Mouse (Mus musculus) midbrain, embryonic 14.5 days (tissue): ENCODE data around the gene Cyp26a1. TPM values are rescaled to one million over a fixed set of nuclear protein-coding genes. Genes with fewer than 3 reads are reported as not detected.

Experiments used
- ATAC-seq: fragments of 200-750 bp; cut with Nextera tagmentation; 2 replicates; pipeline ENCODE4 v1.8.0; 2017; ENCODE audit warnings: moderate number of reproducible peaks, moderate library complexity; ENCODE audit not compliant: low FRiP score, low TSS enrichment
- DNase-seq: peaks from one replicate; pipeline ENCODE4 v3.0.0-alpha.2; 2015
- H3K27ac ChIP-seq: fragments of 300-500 bp; sonication (generic); replicated peaks from 2 replicates; pipeline ENCODE4 v1.5.1; 2014; ENCODE audit warnings: mild to moderate bottlenecking, low read depth, low read length, moderate library complexity
- H3K27me3 ChIP-seq: fragments of 300-500 bp; sonication (generic); 2 replicates; pipeline ENCODE4 v1.6.1; 2014; ENCODE audit warnings: low read length, control low read depth, mixed read lengths; ENCODE audit not compliant: control insufficient read depth, insufficient read depth
- H3K36me3 ChIP-seq: fragments of 300-500 bp; sonication (generic); 2 replicates; pipeline ENCODE4 v1.6.1; 2014; ENCODE audit warnings: low read length, control low read depth; ENCODE audit not compliant: control insufficient read depth, insufficient read depth
- H3K4me1 ChIP-seq: fragments of 300-500 bp; sonication (generic); 2 replicates; pipeline ENCODE4 v1.6.1; 2014; ENCODE audit warnings: mild to moderate bottlenecking, antibody characterized with exemption, low read length, control low read depth; ENCODE audit not compliant: control insufficient read depth, insufficient read depth
- H3K4me2 ChIP-seq: fragments of 300-500 bp; sonication (generic); 2 replicates; pipeline ENCODE4 v1.6.1; 2014; ENCODE audit warnings: mild to moderate bottlenecking, low read length, moderate library complexity
- H3K4me3 ChIP-seq: fragments of 300-500 bp; sonication (generic); replicated peaks from 2 replicates; pipeline ENCODE4 v1.5.1; 2014; ENCODE audit warnings: low read depth, low read length
- H3K9ac ChIP-seq: fragments of 300-500 bp; sonication (generic); replicated peaks from 2 replicates; pipeline ENCODE4 v1.6.1; 2014; ENCODE audit warnings: mild to moderate bottlenecking, low read length, moderate library complexity
- H3K9me3 ChIP-seq: fragments of 300-500 bp; sonication (generic); 2 replicates; pipeline ENCODE4 v1.6.1; 2016; ENCODE audit warnings: low read length, control low read depth, mixed read lengths; ENCODE audit not compliant: control insufficient read depth
- WGBS: fragments of 180-500 bp; shearing (Covaris S2); extraction: QIAGEN DNeasy Blood & Tissue Kit; methylation state at CpG from one replicate; pipeline ENCODE4 v1.1.7; 2014; 5-methylcytosine and 5-hydroxymethylcytosine counted together
- polyA plus RNA-seq: library from polyadenylated mRNA; unstranded; fragments of >200 nt; fragmentation: Nextera tagmentation; extraction: Ambion mirVana; gene quantifications from 2 replicates; pipeline ENCODE4 v1.2.1, GENCODE M21; 2014

Cyp26a1 gene
- not detected in 2 replicates for polyA plus RNA-seq

DNA sequence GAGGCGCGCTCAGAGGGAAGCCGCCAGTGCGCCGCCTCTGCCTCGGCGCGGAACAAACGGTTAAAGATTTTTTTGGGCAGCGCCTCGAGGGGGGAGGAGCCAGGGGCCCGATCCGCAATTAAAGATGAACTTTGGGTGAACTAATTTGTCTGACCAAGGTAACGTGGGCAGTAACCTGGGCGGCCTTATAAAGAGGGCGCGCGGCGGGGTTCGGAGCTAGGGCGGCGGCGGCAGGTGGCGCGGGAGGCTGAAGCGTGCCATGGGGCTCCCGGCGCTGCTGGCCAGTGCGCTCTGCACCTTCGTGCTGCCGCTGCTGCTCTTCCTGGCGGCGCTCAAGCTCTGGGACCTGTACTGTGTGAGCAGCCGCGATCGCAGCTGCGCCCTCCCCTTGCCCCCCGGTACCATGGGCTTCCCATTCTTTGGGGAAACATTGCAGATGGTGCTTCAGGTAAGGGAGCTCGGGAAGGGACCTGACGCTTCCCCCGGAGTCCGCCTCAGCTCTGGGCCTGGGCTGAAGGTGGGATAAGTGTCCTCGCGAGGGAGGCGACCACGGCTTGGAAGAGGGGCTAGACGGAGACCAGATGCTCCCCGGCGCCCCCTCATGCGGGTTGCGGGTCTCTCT, at the start of gene Cyp26a1:
Cyp26a1 (plus strand) TSS at position 148 of the 622 bp plus-strand sequence.
- peak; percentile 47 for DNase-seq
- Histone ChIP-seq H3K9ac (no peak within 1 kb of the TSS), H3K27me3 (peaks cover 92% of the 10 kb centered on the region), H3K9me3 (no peaks in the 10 kb centered on the region), H3K4me3 (peak within 1 kb of the TSS; percentile 26), H3K4me1 (peaks cover 16% of the 10 kb centered on the region), H3K36me3 (no peaks in the 10 kb centered on the region), H3K27ac (no peak within 1 kb of the TSS), H3K4me2 (peak within 1 kb of the TSS; percentile 51)
- ATAC-seq = no peak
- 1% methylated on average over 51 of the region's 51 CpGs for WGBS

DNA sequence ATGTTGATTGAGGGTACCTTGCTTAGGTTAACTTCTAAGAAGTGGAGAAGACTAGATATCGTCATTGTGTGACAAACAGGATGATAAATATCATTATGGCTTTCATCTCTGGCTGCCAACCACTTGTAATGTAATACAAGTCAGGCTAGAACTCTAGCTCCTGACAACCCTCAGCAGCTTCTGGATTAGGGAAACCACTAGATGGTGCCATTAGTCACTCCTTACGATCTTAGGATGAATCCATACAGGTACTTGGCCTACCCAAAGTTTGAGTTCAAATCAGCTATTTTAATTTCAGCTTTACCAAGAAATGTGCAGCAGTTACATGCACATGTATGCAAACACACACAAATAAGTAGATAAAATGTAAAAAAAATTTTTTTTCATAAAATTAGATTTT, 49.6 kb upstream of the Cyp26a1 start:
- Histone ChIP-seq H3K27me3 (no peaks in the 10 kb centered on the region), H3K36me3 (no peaks in the 10 kb centered on the region), H3K4me2 (no peak overlapping the region), H3K9me3 (no peaks in the 10 kb centered on the region), H3K4me1 (no peaks in the 10 kb centered on the region), H3K9ac (no peak overlapping the region), H3K27ac (no peak overlapping the region), H3K4me3 (no peak overlapping the region)
- peak; percentile 57 for DNase-seq
- WGBS = 36% methylated on average over 2 of the region's 2 CpGs
- ATAC-seq = no peak

DNA sequence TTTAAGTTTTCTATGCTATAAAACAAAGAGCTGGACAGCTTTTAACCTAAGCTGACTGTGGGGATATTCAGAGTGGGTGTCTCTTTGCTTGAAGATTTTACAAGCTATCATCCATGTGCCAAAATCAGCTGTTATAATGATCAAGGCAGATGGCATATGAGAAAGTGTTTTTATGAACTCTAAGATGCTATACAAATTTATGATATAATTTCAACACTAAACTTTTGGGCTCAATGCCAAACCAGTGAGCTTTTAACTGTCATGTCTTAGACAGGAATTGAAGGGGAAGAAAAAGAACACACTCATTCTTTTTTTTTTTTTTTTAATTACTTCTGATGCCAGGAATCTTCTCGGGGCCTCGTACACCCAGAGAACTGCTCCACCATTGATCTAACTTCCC, 47.1 kb upstream of the Cyp26a1 start:
- no peaks in the 10 kb centered on the region for H3K27me3 ChIP-seq
- DNase-seq (no peak), ATAC-seq (no peak)
- no peaks in the 10 kb centered on the region for H3K4me1 ChIP-seq
- no peaks in the 10 kb centered on the region for H3K36me3 ChIP-seq
- WGBS = 85% methylated on average over 2 of the region's 2 CpGs
- H3K4me3 ChIP-seq = no peak overlapping the region
- no peaks in the 10 kb centered on the region for H3K9me3 ChIP-seq
- H3K4me2 ChIP-seq = no peak overlapping the region
- H3K27ac ChIP-seq = no peak overlapping the region
- no peak overlapping the region for H3K9ac ChIP-seq

DNA sequence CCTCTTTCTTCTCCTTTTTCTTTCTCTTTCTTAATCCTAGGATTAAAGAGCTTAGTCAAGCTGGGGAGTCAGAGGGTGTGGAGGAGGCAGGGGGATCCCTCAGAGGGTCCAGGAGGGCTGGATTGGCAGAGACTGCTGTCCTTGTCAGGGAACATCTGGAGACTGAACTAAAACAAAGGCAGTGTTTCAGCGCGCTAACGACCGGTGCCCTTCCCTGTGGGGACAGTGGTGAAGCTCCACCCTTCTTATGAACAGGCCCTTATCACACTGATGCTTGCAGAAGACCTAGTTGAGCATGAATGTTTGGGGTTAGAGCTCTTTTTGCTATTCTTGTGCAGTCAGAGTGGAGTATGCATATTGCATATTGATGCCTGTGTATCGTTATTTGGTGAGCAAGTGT, 43.6 kb upstream of the Cyp26a1 start:
- ATAC-seq = no peak
- no peak overlapping the region for H3K27ac ChIP-seq
- no peak overlapping the region for H3K4me2 ChIP-seq
- H3K9me3 ChIP-seq = no peaks in the 10 kb centered on the region
- no peaks in the 10 kb centered on the region for H3K36me3 ChIP-seq
- 9% methylated on average over 5 of the region's 5 CpGs for WGBS
- no peaks in the 10 kb centered on the region for H3K27me3 ChIP-seq
- no peak overlapping the region for H3K4me3 ChIP-seq
- no peak overlapping the region for H3K9ac ChIP-seq
- DNase-seq = no peak
- peaks cover 5% of the 10 kb centered on the region; the same call in 1 of the 2 replicates for H3K4me1 ChIP-seq

DNA sequence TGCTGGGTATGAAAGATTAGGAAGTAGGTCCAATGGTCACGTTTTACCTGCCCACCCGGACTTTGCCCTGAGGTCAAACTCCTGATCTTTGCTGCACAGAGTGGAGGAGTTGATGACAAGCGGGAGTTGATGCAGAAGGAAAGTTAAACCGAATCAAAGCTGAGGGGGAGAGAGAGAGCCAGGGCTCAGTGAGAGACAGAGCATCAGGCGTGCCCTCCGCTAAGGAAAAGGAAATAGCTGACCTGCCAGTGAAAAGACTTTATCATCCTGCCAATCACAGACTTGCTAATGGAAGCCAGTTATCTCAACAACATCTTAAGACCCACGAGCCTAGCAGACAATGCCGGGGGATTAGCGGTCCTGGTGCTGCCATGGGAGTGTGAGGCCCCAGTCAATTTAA, 41.2 kb upstream of the Cyp26a1 start:
- Histone ChIP-seq H3K9ac (no peak overlapping the region), H3K27ac (no peak overlapping the region), H3K4me1 (peaks cover 5% of the 10 kb centered on the region; the same call in 1 of the 2 replicates), H3K4me2 (no peak overlapping the region), H3K4me3 (no peak overlapping the region), H3K27me3 (no peaks in the 10 kb centered on the region), H3K36me3 (no peaks in the 10 kb centered on the region), H3K9me3 (no peaks in the 10 kb centered on the region)
- ATAC-seq (no peak), DNase-seq (peak; percentile 26)
- 3% methylated on average over 9 of the region's 9 CpGs for whole genome bisulfite sequencing

DNA sequence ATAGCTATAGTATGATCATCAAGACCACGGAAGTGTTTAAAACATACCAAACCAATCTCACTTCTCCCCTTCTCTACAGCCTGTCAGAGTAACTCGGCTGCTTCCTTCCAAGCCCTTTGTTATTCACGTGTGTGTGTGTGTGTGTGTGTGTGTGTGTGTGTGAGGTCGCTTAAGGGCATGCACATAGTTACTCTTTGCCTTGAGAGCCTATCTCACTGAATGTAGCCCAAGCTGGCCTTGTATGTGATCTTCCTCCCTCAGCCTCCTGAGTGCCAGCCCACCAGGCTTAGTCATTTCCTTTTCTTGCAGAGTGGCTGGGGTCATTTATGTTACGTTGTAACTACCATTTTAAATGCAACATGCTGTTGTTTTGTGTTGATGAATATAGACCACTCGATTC, 32.3 kb upstream of the Cyp26a1 start:
- DNase-seq = no peak
- Histone ChIP-seq H3K27ac (no peak overlapping the region), H3K4me3 (no peak overlapping the region), H3K36me3 (no peaks in the 10 kb centered on the region), H3K27me3 (peaks cover 3% of the 10 kb centered on the region; the same call in 1 of the 2 replicates), H3K9ac (no peak overlapping the region), H3K9me3 (no peaks in the 10 kb centered on the region), H3K4me2 (no peak overlapping the region), H3K4me1 (no peaks in the 10 kb centered on the region)
- 74% methylated on average over 6 of the region's 6 CpGs for WGBS
- ATAC-seq = no peak

DNA sequence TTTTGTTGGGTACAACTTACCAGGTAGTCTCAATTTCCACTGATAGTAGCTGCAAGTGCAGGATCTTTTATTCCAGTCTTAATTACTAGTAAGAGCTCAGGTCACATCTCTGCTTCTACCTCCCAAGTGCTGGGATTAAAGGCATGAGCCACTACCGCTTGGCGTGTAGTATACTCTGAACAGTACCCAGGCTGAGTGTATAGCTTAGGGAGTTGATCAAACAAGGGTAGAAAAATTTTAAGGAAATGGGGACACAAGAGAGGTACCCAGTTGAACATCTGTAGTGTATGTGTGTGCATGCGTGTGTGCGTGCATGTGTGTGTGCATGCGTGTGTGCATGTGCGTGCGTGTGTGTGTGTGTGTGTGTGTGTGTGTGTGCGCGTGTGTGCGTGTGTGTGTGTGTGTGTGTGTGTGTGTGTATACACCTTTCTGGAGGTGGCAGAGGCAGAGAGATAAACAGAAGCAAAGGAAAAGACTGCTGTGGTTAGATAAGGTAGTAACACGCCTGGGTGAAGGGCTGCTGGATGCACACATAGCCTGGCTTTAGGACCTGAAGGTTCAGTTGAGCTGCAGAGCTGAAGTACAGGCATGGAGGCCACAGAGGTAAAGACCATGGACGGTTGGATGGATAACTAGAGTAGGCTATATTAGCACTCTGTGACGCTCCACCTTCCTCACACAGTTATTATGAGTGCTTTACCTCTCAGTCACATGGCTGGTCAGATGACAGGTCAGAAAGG, 29.6 kb upstream of the Cyp26a1 start:
- no peak for ATAC-seq

DNA sequence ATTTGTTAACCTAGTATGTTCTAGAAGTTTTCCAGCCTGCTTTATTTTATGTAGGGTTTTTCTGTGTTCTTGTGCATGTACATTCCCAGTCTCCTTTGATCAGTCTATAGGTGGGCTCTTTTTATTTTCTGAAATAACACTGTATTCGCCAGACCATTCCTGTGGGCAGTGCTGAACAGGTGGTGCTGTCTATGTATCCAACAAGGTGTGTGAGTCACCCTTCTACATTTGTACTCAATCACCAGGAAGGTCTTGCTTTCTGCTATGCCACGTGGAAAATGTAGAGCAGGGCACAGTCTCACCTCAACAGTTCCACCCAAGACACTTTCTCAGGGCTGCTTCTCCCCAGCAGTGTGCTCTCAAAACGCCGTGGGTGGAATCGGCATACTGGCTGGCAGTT, 28.9 kb upstream of the Cyp26a1 start:
- ATAC-seq (no peak), DNase-seq (no peak)
- WGBS = 88% methylated on average over 5 of the region's 5 CpGs

More for the DNA sequence above, 29.6 kb upstream of the Cyp26a1 start:
- H3K27ac ChIP-seq = no peak overlapping the region
- no peaks in the 10 kb centered on the region for H3K4me1 ChIP-seq
- H3K4me3 ChIP-seq = no peak overlapping the region
- H3K4me2 ChIP-seq = no peak overlapping the region
- peaks cover 3% of the 10 kb centered on the region; the same call in 1 of the 2 replicates for H3K27me3 ChIP-seq
- no peaks in the 10 kb centered on the region for H3K36me3 ChIP-seq
- 66% methylated on average over 13 of the region's 13 CpGs for WGBS
- H3K9me3 ChIP-seq = no peaks in the 10 kb centered on the region
- DNase-seq = no peak
- H3K9ac ChIP-seq = no peak overlapping the region

DNA sequence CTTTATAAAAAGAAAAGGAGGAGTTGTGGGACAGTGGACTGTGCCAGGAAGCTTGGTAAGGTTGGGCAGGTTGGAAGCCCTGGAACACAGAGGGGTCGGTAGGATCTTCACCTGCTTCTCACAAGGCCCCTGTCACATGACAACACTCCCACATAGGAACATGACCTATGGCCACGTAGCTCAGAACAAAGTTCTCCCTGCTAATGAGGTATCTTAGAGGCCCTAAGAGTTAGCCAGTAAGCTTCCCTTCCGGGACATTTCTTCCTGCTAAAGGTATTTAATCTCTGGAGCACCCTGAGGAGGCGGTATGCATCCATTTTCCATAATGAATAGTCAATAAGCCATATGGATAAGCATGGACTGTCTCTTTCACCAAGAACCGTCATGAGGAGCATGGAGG, 28.1 kb upstream of the Cyp26a1 start:
- ATAC-seq (no peak), DNase-seq (no peak)
- no peaks in the 10 kb centered on the region for H3K27me3 ChIP-seq
- H3K36me3 ChIP-seq = no peaks in the 10 kb centered on the region
- no peaks in the 10 kb centered on the region for H3K4me1 ChIP-seq
- H3K27ac ChIP-seq = no peak overlapping the region
- no peak overlapping the region for H3K9ac ChIP-seq
- no peaks in the 10 kb centered on the region for H3K9me3 ChIP-seq
- no peak overlapping the region for H3K4me3 ChIP-seq
- no peak overlapping the region for H3K4me2 ChIP-seq
- WGBS = 72% methylated on average over 5 of the region's 5 CpGs

More for the DNA sequence above, 28.9 kb upstream of the Cyp26a1 start:
- H3K9me3 ChIP-seq = no peaks in the 10 kb centered on the region
- H3K4me3 ChIP-seq = no peak overlapping the region
- no peak overlapping the region for H3K4me2 ChIP-seq
- peaks cover 2% of the 10 kb centered on the region; the same call in 1 of the 2 replicates for H3K27me3 ChIP-seq
- H3K9ac ChIP-seq = no peak overlapping the region
- no peaks in the 10 kb centered on the region for H3K4me1 ChIP-seq
- H3K36me3 ChIP-seq = no peaks in the 10 kb centered on the region
- H3K27ac ChIP-seq = no peak overlapping the region
